Mouse (Mus musculus) heart, postnatal 0 days (tissue): ENCODE results near the gene Upf2.

Source experiments
- CTCF ChIP-seq: IDR thresholded peaks from 2 replicates; pipeline ENCODE4 v1.5.1; 2016; ENCODE audit warnings: antibody characterized with exemption, control low read depth, low read depth
- EP300 ChIP-seq: IDR thresholded peaks from 2 replicates; pipeline ENCODE4 v1.6.1; 2016; ENCODE audit warnings: antibody characterized with exemption, low read depth

DNA sequence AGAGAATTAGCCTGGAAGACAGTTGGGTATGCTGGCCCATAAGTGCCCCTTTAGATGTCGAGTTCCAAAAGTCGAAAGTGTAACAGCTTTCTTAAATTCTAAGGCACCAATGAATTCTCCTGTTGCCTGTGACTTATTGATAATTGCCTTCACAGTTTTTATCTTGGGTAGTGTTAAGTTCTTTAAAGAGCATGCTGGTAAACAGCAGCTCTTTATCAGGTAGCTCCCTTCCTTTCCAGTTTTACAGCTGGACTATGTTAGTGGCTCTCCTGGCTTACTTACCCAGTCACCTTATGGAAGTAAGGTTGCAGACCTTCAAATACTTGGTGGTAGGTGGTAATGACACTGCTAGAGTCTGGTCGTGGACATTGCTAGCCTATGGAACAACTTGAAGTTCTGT is 52.7 kb downstream of the Upf2 start:
- TF ChIP-seq EP300, result no peak
- no peak for TF ChIP-seq CTCF
